Comparison of ENCODE assay signal across 7 mouse cellular contexts in the genomic region with DNA sequence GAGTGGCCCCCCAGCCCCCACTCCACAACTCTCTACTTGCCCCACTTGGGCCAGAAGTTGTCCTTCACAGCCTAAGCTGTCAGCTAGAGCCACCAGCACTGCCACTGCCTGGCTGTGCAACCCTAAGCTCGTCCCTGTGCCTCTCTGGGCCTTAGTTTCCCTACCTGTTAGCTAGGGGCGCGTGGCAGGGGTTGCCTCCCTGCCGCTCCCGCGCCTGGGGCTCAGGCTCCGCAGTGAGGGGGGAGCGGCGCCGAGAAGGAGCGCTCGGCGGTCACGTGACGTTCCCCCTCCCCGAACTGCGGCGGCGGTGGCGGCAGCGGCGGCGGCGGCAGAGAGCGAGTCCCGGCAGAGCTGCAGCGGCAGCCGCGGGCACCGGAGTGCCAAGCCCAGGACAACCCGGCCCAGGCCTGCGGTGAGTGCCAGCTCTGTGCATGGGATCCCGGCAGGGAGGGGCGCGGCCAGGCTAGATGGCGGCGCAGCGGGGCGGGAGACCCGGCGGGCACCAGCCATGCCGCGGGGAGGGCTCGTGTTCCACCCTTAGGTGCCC. TPM values are rescaled to one million over a fixed set of nuclear protein-coding genes. Genes with fewer than 3 reads are reported as not detected.
DNase-seq lines count a peak whose midpoint lies in the region; ATAC-seq and TF ChIP-seq lines count a peak whose summit lies in the region.

TSS of gene Rap1gap (plus strand) at position 294 of the 547 bp plus-strand sequence.

- no peak for DNase-seq in ES-E14 (ENCODE audit: low read depth, low spot score)
- DNase-seq in adrenal gland, adult 2 months = peak; percentile 79
- peak; percentile 36 for DNase-seq in forebrain, embryonic 10.5 days (ENCODE audit: extremely low spot score, low spot score)
- peak; percentile 51 for DNase-seq in hindbrain, embryonic 11.5 days (ENCODE audit: low spot score)
- DNase-seq in left cerebral cortex, adult 2 months (ENCODE audit: extremely low spot score in 1 of 2, low spot score in 2 of 2) = peak; percentile 83
- DNase-seq in mesoderm, embryonic 11.5 days (ENCODE audit: low read depth, low spot score) = peak; percentile 21

- intact Hi-C loops in left cerebral cortex, adult 2 months (cut with DNase I) = no loop called here

- in situ Hi-C loops in ES-E14 (cut with MboI; ENCODE audit: low sequenced_read_pairs in 2 of 2, unreplicated experiment in 2 of 2) = no loop called here

- ATAC-seq in hindbrain, embryonic 11.5 days (ENCODE audit: low FRiP score) = peak; percentile 30; the same call in 1 of the 2 replicates
- peak; percentile 28; the same call in 1 of the 2 replicates for ATAC-seq in stomach, embryonic 16.5 days (ENCODE audit: insufficient read depth, low FRiP score)

- peak within 1 kb of the TSS; percentile 74 for H3K4me2 ChIP-seq in hindbrain, embryonic 11.5 days (replicated peaks; ENCODE audit: low read depth, low read length)
- peak within 1 kb of the TSS; percentile 97 for H3K4me2 ChIP-seq in stomach, embryonic 16.5 days (ENCODE audit: low read depth, low read length)

- no peak for TF ChIP-seq CTCF in left cerebral cortex, adult 2 months (IDR thresholded peaks at IDR 0.05)

- under 1% methylated on average over 44 of the region's 44 CpGs for WGBS in forebrain, embryonic 10.5 days
- 1% methylated on average over 33 of the region's 44 CpGs for WGBS in hindbrain, embryonic 11.5 days
- WGBS in stomach, embryonic 16.5 days = under 1% methylated on average over 44 of the region's 44 CpGs

- H3K9ac ChIP-seq in ES-E14 (ENCODE audit: insufficient read depth, low read depth, low read length, poor library complexity, severe bottlenecking) = peak within 1 kb of the TSS; percentile 68
- peak within 1 kb of the TSS; percentile 52 for H3K9ac ChIP-seq in hindbrain, embryonic 11.5 days (ENCODE audit: low read depth, low read length)
- H3K9ac ChIP-seq in stomach, embryonic 16.5 days (ENCODE audit: low read length) = peak within 1 kb of the TSS; percentile 74

- peaks cover 54% of the 10 kb centered on the region for H3K27me3 ChIP-seq in forebrain, embryonic 10.5 days (ENCODE audit: poor library complexity, severe bottlenecking)
- peaks cover 20% of the 10 kb centered on the region for H3K27me3 ChIP-seq in hindbrain, embryonic 11.5 days (ENCODE audit: control insufficient read depth, insufficient read depth, low read length)
- peaks cover 5% of the 10 kb centered on the region; the same call in 1 of the 2 replicates for H3K27me3 ChIP-seq in stomach, embryonic 16.5 days (ENCODE audit: control insufficient read depth, insufficient read depth, low read length)

- no peak within 1 kb of the TSS for H3K27ac ChIP-seq in ES-E14 (ENCODE audit: insufficient read depth, low read depth, low read length, poor library complexity, severe bottlenecking)
- H3K27ac ChIP-seq in forebrain, embryonic 10.5 days = peak within 1 kb of the TSS; percentile 81
- H3K27ac ChIP-seq in hindbrain, embryonic 11.5 days (ENCODE audit: low read depth, low read length) = no peak within 1 kb of the TSS
- peak within 1 kb of the TSS; percentile 98 for H3K27ac ChIP-seq in left cerebral cortex, adult 2 months
- H3K27ac ChIP-seq in stomach, embryonic 16.5 days (ENCODE audit: low read length) = no peak within 1 kb of the TSS

- H3K9me3 ChIP-seq in ES-E14 (ENCODE audit: control insufficient read depth, insufficient read depth, low read depth, low read length) = no peaks in the 10 kb centered on the region
- no peaks in the 10 kb centered on the region for H3K9me3 ChIP-seq in forebrain, embryonic 10.5 days
- no peaks in the 10 kb centered on the region for H3K9me3 ChIP-seq in hindbrain, embryonic 11.5 days (ENCODE audit: control insufficient read depth, low read length)
- no peaks in the 10 kb centered on the region for H3K9me3 ChIP-seq in stomach, embryonic 16.5 days (replicated peaks; ENCODE audit: control insufficient read depth, low read length)

- peak within 1 kb of the TSS; percentile 71 to 74 for H3K4me3 ChIP-seq in ES-E14 (ENCODE audit: insufficient read depth in 1 of 2, low read depth in 1 of 2, low read length in 2 of 2, poor library complexity in 1 of 2, severe bottlenecking in 1 of 2)
- peak within 1 kb of the TSS; percentile 76 for H3K4me3 ChIP-seq in forebrain, embryonic 10.5 days
- H3K4me3 ChIP-seq in hindbrain, embryonic 11.5 days (ENCODE audit: low read depth, low read length) = peak within 1 kb of the TSS; percentile 43
- H3K4me3 ChIP-seq in left cerebral cortex, adult 2 months = peak within 1 kb of the TSS; percentile 88
- peak within 1 kb of the TSS; percentile 57 for H3K4me3 ChIP-seq in stomach, embryonic 16.5 days (replicated peaks; ENCODE audit: low read length)

- H3K36me3 ChIP-seq in ES-E14 (ENCODE audit: control insufficient read depth, insufficient read depth, low read length, poor library complexity, severe bottlenecking) = peaks cover 3% of the 10 kb centered on the region; the same call in 1 of the 2 replicates
- no peaks in the 10 kb centered on the region for H3K36me3 ChIP-seq in forebrain, embryonic 10.5 days (replicated peaks)
- H3K36me3 ChIP-seq in hindbrain, embryonic 11.5 days (ENCODE audit: control insufficient read depth, insufficient read depth, low read length) = no peaks in the 10 kb centered on the region
- no peaks in the 10 kb centered on the region for H3K36me3 ChIP-seq in stomach, embryonic 16.5 days (ENCODE audit: control insufficient read depth, insufficient read depth, low read length)

- peaks cover 1 to 6% of the 10 kb centered on the region in 2 experiments; a peak in 2 of 4 replicates for H3K4me1 ChIP-seq in ES-E14 (ENCODE audit: control insufficient read depth in 2 of 2, insufficient read depth in 2 of 2, low read length in 2 of 2, poor library complexity in 1 of 2)
- peaks cover 55% of the 10 kb centered on the region for H3K4me1 ChIP-seq in forebrain, embryonic 10.5 days
- peaks cover 5% of the 10 kb centered on the region; the same call in 1 of the 2 replicates for H3K4me1 ChIP-seq in hindbrain, embryonic 11.5 days (replicated peaks; ENCODE audit: control insufficient read depth, insufficient read depth, low read length)
- peaks cover 5% of the 10 kb centered on the region; the same call in 1 of the 2 replicates for H3K4me1 ChIP-seq in stomach, embryonic 16.5 days (ENCODE audit: control insufficient read depth, insufficient read depth, low read length)

TF ChIP-seq in ES-E14, 5 proteins besides CTCF, POLR2A, EP300 and RAD21:
- no peak for TF ChIP-seq MAFK (IDR thresholded peaks at IDR 0.05; ENCODE audit: insufficient read depth, low read depth, low read length)
- TF ChIP-seq ZC3H11A (IDR thresholded peaks at IDR 0.05; ENCODE audit: borderline replicate concordance, low read depth, low read length) = no peak
- TF ChIP-seq CHD2 (IDR thresholded peaks at IDR 0.05; ENCODE audit: low read depth, low read length) = no peak
- TF ChIP-seq ZNF384 (IDR thresholded peaks at IDR 0.05; ENCODE audit: low read depth, low read length) = no peak
- TF ChIP-seq HCFC1 (IDR thresholded peaks at IDR 0.05; ENCODE audit: borderline replicate concordance, insufficient read depth, low read length) = no peak

RNA-seq across cellular contexts. Expression of gene Rap1gap, which starts in this region (rescaled TPM):
- 13.4 and 28.4 TPM in 2 replicates for total RNA-seq in ES-E14 (2012; rRNA removed)
- total RNA-seq in adrenal gland, adult 2 months (2021) = 100 to 1,000 TPM; 119 to 172 TPM
- 489 and 541 TPM in 2 replicates for polyA plus RNA-seq in adrenal gland, adult 2 months (2012; rRNA removed)
- polyA plus RNA-seq in forebrain, embryonic 10.5 days (2016; fragmentation: Nextera tagmentation; extraction: Ambion mirVana) = 3.8 and 4.0 TPM in 2 replicates
- polyA plus RNA-seq in hindbrain, embryonic 11.5 days (2014; fragmentation: Nextera tagmentation; extraction: Ambion mirVana) = 8.5 and 9.1 TPM in 2 replicates
- total RNA-seq in left cerebral cortex, adult 2 months (2021) = 100 to 1,000 TPM; 267 to 315 TPM
- polyA plus RNA-seq in stomach, embryonic 16.5 days (2015; fragmentation: Nextera tagmentation; extraction: Ambion mirVana) = 58.1 and 64.6 TPM in 2 replicates

Comparison
In these comparisons a context has a peak if more than half of its experiments do, and no peak if none do; other contexts are left out.
1. H3K27ac ChIP-seq: peak in forebrain, embryonic 10.5 days (single experiment) and left cerebral cortex, adult 2 months (single experiment); none in ES-E14 (single experiment), hindbrain, embryonic 11.5 days (single experiment) and stomach, embryonic 16.5 days (single experiment).
2. Peak in every context shown above with its lines, with median percentiles within 50 percentile points of each other: H3K4me3 ChIP-seq and H3K9ac ChIP-seq.